ENCODE assay signal across 17 mouse cellular contexts in genomic region chr1:152226049-152226448, GRCm38 (mm10).
"Had no signal": no experiment of that assay in that cellular context is flagged by ENCODE, and none has a peak within 500 bp of the region (broad histone marks: within the 10 kb centered on the region; RNA-seq: fewer than 3 reads in every experiment).

No protein-coding gene starts in this region.

- H3K4me3 ChIP-seq: layer of hippocampus, adult 2 months; limb, embryonic 12.5 days; limb, embryonic 15.5 days had no signal

- H3K36me3 ChIP-seq: limb, embryonic 12.5 days; limb, embryonic 15.5 days had no signal

- H3K9me3 ChIP-seq: limb, embryonic 12.5 days; limb, embryonic 15.5 days had no signal

- H3K9ac ChIP-seq: limb, embryonic 12.5 days; limb, embryonic 15.5 days; liver, embryonic 14.5 days; liver, postnatal 0 days had no signal

- ATAC-seq: inflammation-experienced regulatory T-cells, adult 6 months; intestine, embryonic 16.5 days; liver, postnatal 0 days had no signal

- H3K27me3 ChIP-seq: limb, embryonic 12.5 days; limb, embryonic 15.5 days had no signal

- H3K4me1 ChIP-seq: limb, embryonic 12.5 days had no signal

- H3K4me2 ChIP-seq: limb, embryonic 12.5 days; limb, embryonic 15.5 days; liver, embryonic 11.5 days; midbrain, embryonic 11.5 days had no signal

- DNase-seq: kidney, adult 18-20 months; kidney, adult 9 months; kidney, postnatal 14 days; kidney, postnatal 4 days; layer of hippocampus, adult 9-11 months; liver, postnatal 0 days; midbrain, embryonic 14.5 days; thymus, adult 18-20 months; thymus, postnatal 36 days had no signal

- H3K27ac ChIP-seq: layer of hippocampus, adult 2 months; limb, embryonic 12.5 days; limb, embryonic 15.5 days; liver, embryonic 14.5 days had no signal
